Mouse (Mus musculus) CH12.LX (cell line): Measurements from ENCODE around the gene Hspb9. TPM values are rescaled to one million over a fixed set of nuclear protein-coding genes. Genes with fewer than 3 reads are reported as not detected.

Experiments
- DNase-seq: peaks from one replicate; pipeline ENCODE4 v3.0.0-alpha.2; 2013; ENCODE audit errors: extremely low read depth
- H3K27ac ChIP-seq: 2 replicates; pipeline ENCODE4 v1.5.1; 2012; ENCODE audit warnings: low read depth, mild to moderate bottlenecking, control low read depth, moderate library complexity; ENCODE audit not compliant: insufficient read depth
- H3K27me3 ChIP-seq: replicated peaks from 2 replicates; pipeline ENCODE3; 2012; ENCODE audit warnings: inconsistent platforms
- H3K36me3 ChIP-seq, 2 experiments: replicated peaks in 1 of 2; 2 replicates each; pipeline versions ENCODE3 to v1.6.1; 2012; ENCODE audit warnings: inconsistent platforms in 1 of 2, low read length in 1 of 2, mild to moderate bottlenecking in 1 of 2, mixed read lengths in 1 of 2, moderate library complexity in 1 of 2; ENCODE audit not compliant: control insufficient read depth in 1 of 2, insufficient read depth in 1 of 2
- H3K4me1 ChIP-seq, 2 experiments: 2 replicates each; pipeline ENCODE4 v1.6.1; 2012; ENCODE audit warnings: inconsistent platforms in 1 of 2, moderate library complexity in 1 of 2; ENCODE audit not compliant: insufficient read depth in 2 of 2, control insufficient read depth in 1 of 2
- H3K4me2 ChIP-seq: 2 replicates; pipeline ENCODE4 v1.6.1; 2012; ENCODE audit warnings: low read depth, mild to moderate bottlenecking, control low read depth; ENCODE audit not compliant: poor library complexity, insufficient read depth, severe bottlenecking
- H3K4me3 ChIP-seq, 3 experiments: fragments of 150-350 bp in 1 of 3; sonication (generic) in 1 of 3; replicated peaks in 1 of 3; 2 replicates each; pipeline versions ENCODE3 to v1.5.1; 2011 to 2012; ENCODE audit warnings: low read depth in 2 of 3, low read length in 2 of 3, mild to moderate bottlenecking in 2 of 3, moderate library complexity in 2 of 3, control low read depth in 1 of 3, improper control_type of control experiment in 1 of 3, inconsistent platforms in 1 of 3, mixed read lengths in 1 of 3; ENCODE audit not compliant: poor library complexity in 1 of 3
- H3K79me2 ChIP-seq: replicated peaks from 2 replicates; pipeline ENCODE4 v1.6.1; 2012; ENCODE audit warnings: mild to moderate bottlenecking, moderate library complexity; ENCODE audit not compliant: control insufficient read depth, poor library complexity, insufficient read depth, severe bottlenecking; ENCODE audit errors: extremely low read depth
- H3K9ac ChIP-seq: 2 replicates; pipeline ENCODE4 v1.6.1; 2012; ENCODE audit warnings: low read depth, mild to moderate bottlenecking, control low read depth, moderate library complexity; ENCODE audit not compliant: insufficient read depth
- H3K9me3 ChIP-seq: replicated peaks from 2 replicates; pipeline ENCODE3; 2012; ENCODE audit warnings: low read length, inconsistent platforms, mixed read lengths
- BHLHE40 ChIP-seq: IDR thresholded peaks from 2 replicates; pipeline ENCODE4 v1.6.1; 2011; ENCODE audit warnings: mild to moderate bottlenecking, low read depth, low read length, improper control_type of control experiment
- CHD2 ChIP-seq: IDR thresholded peaks from 2 replicates; pipeline ENCODE4 v1.6.1; 2011; ENCODE audit warnings: low read length, improper control_type of control experiment
- CTCF ChIP-seq, 2 experiments: IDR thresholded peaks in 1 of 2; conservative IDR thresholded peaks in 1 of 2; 2 replicates each; pipeline ENCODE4 v1.5.1; 2011 to 2012; ENCODE audit warnings: low read depth in 2 of 2, low read length in 2 of 2, improper control_type of control experiment in 1 of 2, inconsistent platforms in 1 of 2, mild to moderate bottlenecking in 1 of 2, moderate library complexity in 1 of 2
- ELF1 ChIP-seq: IDR thresholded peaks from 2 replicates; pipeline ENCODE4 v1.6.1; 2014; ENCODE audit warnings: low read depth, mild to moderate bottlenecking, inconsistent platforms, low read length, improper control_type of control experiment
- EP300 ChIP-seq: IDR thresholded peaks from 2 replicates; pipeline ENCODE4 v1.6.1; 2011; ENCODE audit warnings: low read length, improper control_type of control experiment
- ETS1 ChIP-seq: conservative IDR thresholded peaks from 2 replicates; pipeline ENCODE4 v1.6.1; 2012; ENCODE audit warnings: low read depth, mild to moderate bottlenecking, inconsistent platforms, low read length, improper control_type of control experiment, moderate library complexity
- HCFC1 ChIP-seq: IDR thresholded peaks from 2 replicates; pipeline ENCODE4 v1.6.1; 2012; ENCODE audit warnings: low read depth, mild to moderate bottlenecking, inconsistent platforms, low read length, improper control_type of control experiment
- IRF4 ChIP-seq: IDR thresholded peaks from 2 replicates; pipeline ENCODE4 v1.6.1; 2014; ENCODE audit warnings: low read depth, mild to moderate bottlenecking, inconsistent platforms, low read length, improper control_type of control experiment
- JUN ChIP-seq: IDR thresholded peaks from 2 replicates; pipeline ENCODE4 v1.6.1; 2011; ENCODE audit warnings: low read depth, mild to moderate bottlenecking, low read length, improper control_type of control experiment, moderate library complexity; ENCODE audit not compliant: insufficient read depth
- JUND ChIP-seq: conservative IDR thresholded peaks from 2 replicates; pipeline ENCODE4 v1.6.1; 2011; ENCODE audit warnings: low read depth, low read length, improper control_type of control experiment
- KAT2A ChIP-seq: IDR thresholded peaks from 2 replicates; pipeline ENCODE4 v1.6.1; 2012; ENCODE audit warnings: low read length, improper control_type of control experiment, inconsistent platforms; ENCODE audit not compliant: insufficient replicate concordance
- MAFK ChIP-seq: IDR thresholded peaks from 2 replicates; pipeline ENCODE4 v1.6.1; 2011; ENCODE audit warnings: low read length, improper control_type of control experiment; ENCODE audit not compliant: insufficient replicate concordance
- MAX ChIP-seq: IDR thresholded peaks from 2 replicates; pipeline ENCODE4 v1.6.1; 2011; ENCODE audit warnings: low read length, improper control_type of control experiment
- MAZ ChIP-seq: IDR thresholded peaks from 2 replicates; pipeline ENCODE4 v1.6.1; 2012; ENCODE audit warnings: low read depth, mild to moderate bottlenecking, inconsistent platforms, low read length, improper control_type of control experiment, moderate library complexity
- MEF2A ChIP-seq: IDR thresholded peaks from 2 replicates; pipeline ENCODE4 v1.6.1; 2014; ENCODE audit warnings: low read depth, mild to moderate bottlenecking, inconsistent platforms, low read length, improper control_type of control experiment, borderline replicate concordance
- MXI1 ChIP-seq: IDR thresholded peaks from 2 replicates; pipeline ENCODE4 v1.6.1; 2011; ENCODE audit warnings: mild to moderate bottlenecking, low read depth, low read length, improper control_type of control experiment
- MYC ChIP-seq: IDR thresholded peaks from 2 replicates; pipeline ENCODE4 v1.6.1; 2011; ENCODE audit warnings: low read depth, mild to moderate bottlenecking, improper control_type of control experiment, low read length
- NELFE ChIP-seq: IDR thresholded peaks from 2 replicates; pipeline ENCODE4 v1.6.1; 2011; ENCODE audit warnings: low read depth, low read length, improper control_type of control experiment
- NRF1 ChIP-seq: IDR thresholded peaks from 2 replicates; pipeline ENCODE4 v1.6.1; 2014; ENCODE audit warnings: low read depth, mild to moderate bottlenecking, inconsistent platforms, low read length, improper control_type of control experiment, moderate library complexity
- PAX5 ChIP-seq: IDR thresholded peaks from 2 replicates; pipeline ENCODE4 v1.6.1; 2012; ENCODE audit warnings: low read length, inconsistent platforms, mixed read lengths
- POLR2A ChIP-seq: IDR thresholded peaks from 2 replicates; pipeline ENCODE4 v1.6.1; 2011; ENCODE audit warnings: low read depth, mild to moderate bottlenecking, improper control_type of control experiment, low read length
- RAD21 ChIP-seq: IDR thresholded peaks from 2 replicates; pipeline ENCODE4 v1.6.1; 2011; ENCODE audit warnings: low read depth, mild to moderate bottlenecking, low read length, improper control_type of control experiment, moderate library complexity
- TCF12 ChIP-seq: IDR thresholded peaks from 2 replicates; pipeline ENCODE4 v1.6.1; 2014; ENCODE audit warnings: low read depth, mild to moderate bottlenecking, inconsistent platforms, low read length, improper control_type of control experiment
- UBTF ChIP-seq: IDR thresholded peaks from 2 replicates; pipeline ENCODE4 v1.6.1; 2012; ENCODE audit warnings: low read depth, mild to moderate bottlenecking, inconsistent platforms, low read length, improper control_type of control experiment, moderate library complexity
- USF1 ChIP-seq: IDR thresholded peaks from 2 replicates; pipeline ENCODE4 v1.6.1; 2014; ENCODE audit warnings: low read depth, mild to moderate bottlenecking, inconsistent platforms, low read length, improper control_type of control experiment
- ZKSCAN1 ChIP-seq: IDR thresholded peaks from 2 replicates; pipeline ENCODE4 v1.6.1; 2012; ENCODE audit warnings: low read depth, inconsistent platforms, low read length, improper control_type of control experiment, borderline replicate concordance
- ZMIZ1 ChIP-seq: IDR thresholded peaks from 2 replicates; pipeline ENCODE4 v1.6.1; 2012; ENCODE audit warnings: low read depth, mild to moderate bottlenecking, inconsistent platforms, low read length, improper control_type of control experiment
- dilution Hi-C: fragments of 300-500 bp; cut with MboI; formaldehyde crosslinking; loops from 2 replicates; pipeline ENCODE4 v1.14.3; 2020; ENCODE audit warnings: low sequenced_read_pairs; ENCODE audit not compliant: extremely low pct_unique_long_range_greater_than_20kb, extremely low pct_ligation_motif_present
- in situ Hi-C: fragments of 300-500 bp; cut with MboI; formaldehyde crosslinking; loops from 3 replicates; pipeline ENCODE4 v1.14.3; 2019; ENCODE audit warnings: low sequenced_read_pairs, low pct_ligation_motif_present, low pct_unique_long_range_greater_than_20kb, mixed read lengths
- polyA plus RNA-seq: library from polyadenylated mRNA; unstranded; fragments of >175 nt; gene quantifications from 2 replicates; pipeline ENCODE4 v1.2.1, GENCODE M21; 2012; ENCODE audit warnings: low read depth; ENCODE audit not compliant: insufficient read length
- total RNA-seq, 2 experiments: library from RNA; depleted of rRNA; stranded (reverse); fragments of 300-350 nt in 1 of 2; fragments of >200 nt in 1 of 2; gene quantifications; 2 replicates each; pipeline ENCODE4 v1.2.3; 2012 to 2014

The Hspb9 gene
- total and polyA plus RNA-seq, 3 experiments: 0.54 TPM; not detected in 2

DNA sequence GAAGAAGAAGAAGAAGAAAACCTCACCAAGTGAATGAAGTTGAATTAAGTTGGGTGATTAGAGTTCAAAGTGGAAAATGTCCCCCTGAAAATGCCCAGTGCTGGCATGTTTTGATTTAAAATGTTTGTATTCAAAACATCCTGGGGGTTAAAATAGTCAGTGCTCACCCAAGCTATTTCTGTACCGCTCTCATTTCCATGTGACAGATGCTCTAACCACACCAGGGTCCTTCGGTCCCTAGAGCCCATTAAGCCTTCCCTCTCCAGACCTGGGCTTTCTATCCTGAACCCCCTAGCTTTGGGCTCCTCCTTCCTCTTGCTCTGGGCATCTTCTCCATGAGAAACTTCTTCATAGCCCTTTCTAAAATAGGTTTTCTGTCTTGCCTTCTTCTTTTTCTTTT is 29.6 kb upstream of the Hspb9 start:
- Histone ChIP-seq H3K9me3 (no peaks in the 10 kb centered on the region), H3K4me2 (no peak overlapping the region), H3K4me1 (peaks cover 8 to 62% of the 10 kb centered on the region in 2 experiments), H3K79me2 (no peaks in the 10 kb centered on the region), H3K36me3 (no peaks in the 10 kb centered on the region), H3K9ac (no peak overlapping the region), H3K27me3 (no peaks in the 10 kb centered on the region), H3K27ac (no peak overlapping the region), H3K4me3 (no peak overlapping the region)
- DNase-seq: peak; percentile 44
- in situ Hi-C loops (no loop called here), dilution Hi-C loops (no loop called here)
- TF ChIP-seq MAZ: no peak
- no peak for TF ChIP-seq HCFC1
- TF ChIP-seq USF1: no peak
- TF ChIP-seq MEF2A: peak; percentile 86
- TF ChIP-seq CHD2: no peak
- no peak for TF ChIP-seq BHLHE40
- no peak for TF ChIP-seq ELF1
- TF ChIP-seq MYC: no peak
- no peak for TF ChIP-seq MAX
- no peak for TF ChIP-seq RAD21
- TF ChIP-seq ETS1: no peak
- TF ChIP-seq KAT2A: no peak
- TF ChIP-seq JUND: no peak
- no peak for TF ChIP-seq NELFE
- peak; percentile 26; the same call in 1 of the 2 replicates for TF ChIP-seq TCF12
- TF ChIP-seq EP300: peak; percentile 54; the same call in 1 of the 2 replicates
- no peak for TF ChIP-seq POLR2A
- no peak for TF ChIP-seq ZMIZ1
- no peak for TF ChIP-seq MAFK
- no peak for TF ChIP-seq CTCF (conservative IDR thresholded peaks at IDR 0.05 in 1 of 2, IDR thresholded peaks at IDR 0.05 in 1 of 2; ENCODE audit: low read depth in 2 of 2, low read length in 2 of 2)
- no peak for TF ChIP-seq IRF4
- no peak for TF ChIP-seq UBTF

DNA sequence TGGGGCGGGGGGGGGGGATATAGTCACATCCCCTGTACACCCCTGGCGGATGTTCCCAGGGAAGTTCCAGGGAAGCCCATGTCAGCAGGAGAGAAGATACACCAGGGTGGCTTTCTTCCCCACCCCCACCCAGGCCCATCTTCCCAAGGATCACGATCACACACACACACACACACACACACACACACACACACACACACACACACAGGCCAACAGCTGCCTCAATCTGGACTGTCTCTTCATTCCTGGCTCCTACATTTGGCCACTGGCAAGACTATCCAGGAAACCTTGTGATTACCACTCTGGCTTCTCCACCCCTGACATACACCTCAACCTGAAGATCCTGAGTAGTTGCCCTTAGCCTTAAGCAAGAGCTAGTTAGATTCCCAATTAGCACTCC is 28.3 kb upstream of the Hspb9 start:
- Histone ChIP-seq H3K4me1 (peaks cover 8 to 52% of the 10 kb centered on the region in 2 experiments), H3K4me3 (no peak overlapping the region), H3K27me3 (no peaks in the 10 kb centered on the region), H3K36me3 (no peaks in the 10 kb centered on the region), H3K27ac (no peak overlapping the region), H3K9ac (no peak overlapping the region), H3K79me2 (no peaks in the 10 kb centered on the region), H3K9me3 (no peaks in the 10 kb centered on the region), H3K4me2 (no peak overlapping the region)
- no peak for DNase-seq
- TF ChIP-seq NELFE (no peak), MAFK (no peak), EP300 (no peak), POLR2A (no peak), ZMIZ1 (no peak), ETS1 (no peak), MAZ (no peak), RAD21 (no peak), ZKSCAN1 (no peak), JUN (no peak), KAT2A (no peak), JUND (no peak), NRF1 (no peak), MXI1 (no peak), PAX5 (no peak)
- in situ Hi-C loops (no loop called here), dilution Hi-C loops (no loop called here)
